Mouse (Mus musculus): ENCODE results near the gene Itgav. TPM values are rescaled to one million over a fixed set of nuclear protein-coding genes. Genes with fewer than 3 reads are reported as not detected.

Itgav gene
- polyA plus RNA-seq, 2 experiments from 2014 or later: 46.8 to 71.6 TPM

GRCm38 (mm10) chr2:83816147-83816546 lies 92.0 kb downstream of the Itgav start:
- no peak for ATAC-seq

DNA sequence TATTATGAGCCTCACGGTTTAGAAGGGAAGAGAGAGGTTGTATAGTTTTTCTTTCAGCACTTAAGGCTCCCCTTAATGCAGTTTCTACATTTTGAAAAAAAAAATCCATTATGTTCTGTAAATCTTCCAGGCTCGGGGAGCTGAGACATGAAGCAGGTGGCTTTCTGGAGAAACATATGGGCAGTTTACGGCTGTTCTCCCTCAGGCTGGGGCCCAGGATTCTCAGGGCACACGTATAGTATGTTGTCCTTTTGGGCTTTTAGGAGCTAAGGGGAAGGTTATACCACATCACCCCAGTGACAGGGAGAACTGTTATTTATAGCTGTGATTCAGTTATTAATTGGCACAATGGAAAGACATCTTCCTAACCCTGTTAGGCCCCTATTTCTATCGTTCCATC lies 101.0 kb downstream of the Itgav start:
- no peak for ATAC-seq

DNA sequence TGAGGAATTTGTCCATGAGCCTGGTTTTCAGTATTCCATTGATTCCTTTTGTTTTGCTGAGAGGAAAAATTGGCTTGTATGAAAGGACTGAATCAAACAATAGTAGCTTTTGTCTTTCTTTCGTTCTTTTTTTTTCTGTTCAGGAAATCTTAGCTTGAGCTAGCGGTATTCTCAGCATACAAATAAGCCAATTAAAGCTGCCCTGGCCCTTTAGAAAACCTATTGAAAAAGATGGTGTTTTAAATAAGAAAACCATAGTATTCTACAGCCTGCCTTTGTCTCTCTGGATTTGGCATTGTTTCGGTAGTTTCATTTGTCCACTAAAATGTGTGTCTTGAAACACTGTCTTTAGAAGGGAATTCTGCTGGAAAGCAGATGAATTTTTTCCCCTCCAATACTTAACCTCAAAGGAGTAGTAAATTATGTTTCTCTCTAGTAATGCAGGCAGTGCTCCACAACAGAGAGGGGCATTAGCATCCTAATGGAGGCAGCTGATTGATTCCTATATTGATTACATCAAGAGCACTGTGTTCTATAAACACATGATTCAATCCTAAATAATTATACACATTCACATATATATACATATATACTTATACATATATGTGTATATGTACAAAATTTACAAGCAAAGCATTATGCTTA lies 104.8 kb downstream of the Itgav start:
- ATAC-seq: no peak

DNA sequence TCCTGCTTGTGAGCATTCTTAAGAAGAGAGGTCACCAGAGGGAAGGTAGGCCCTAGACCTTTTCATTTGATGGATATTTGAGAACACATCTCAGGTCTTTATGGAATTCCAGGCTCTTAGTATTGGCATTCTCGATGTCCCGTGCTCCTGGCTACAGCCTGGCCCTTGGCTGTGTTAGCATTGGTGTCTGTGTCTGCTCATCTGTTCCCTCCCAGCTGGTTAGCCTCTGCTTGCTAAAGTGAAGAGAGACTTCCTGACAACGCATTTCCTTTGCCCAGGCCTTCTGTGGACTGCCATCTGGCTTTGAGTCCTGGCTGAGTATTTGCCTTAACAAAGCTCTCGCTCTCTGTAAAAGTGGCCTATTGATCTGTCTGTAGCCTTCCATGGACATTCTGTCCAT lies 108.7 kb downstream of the Itgav start:
- no peak for ATAC-seq

DNA sequence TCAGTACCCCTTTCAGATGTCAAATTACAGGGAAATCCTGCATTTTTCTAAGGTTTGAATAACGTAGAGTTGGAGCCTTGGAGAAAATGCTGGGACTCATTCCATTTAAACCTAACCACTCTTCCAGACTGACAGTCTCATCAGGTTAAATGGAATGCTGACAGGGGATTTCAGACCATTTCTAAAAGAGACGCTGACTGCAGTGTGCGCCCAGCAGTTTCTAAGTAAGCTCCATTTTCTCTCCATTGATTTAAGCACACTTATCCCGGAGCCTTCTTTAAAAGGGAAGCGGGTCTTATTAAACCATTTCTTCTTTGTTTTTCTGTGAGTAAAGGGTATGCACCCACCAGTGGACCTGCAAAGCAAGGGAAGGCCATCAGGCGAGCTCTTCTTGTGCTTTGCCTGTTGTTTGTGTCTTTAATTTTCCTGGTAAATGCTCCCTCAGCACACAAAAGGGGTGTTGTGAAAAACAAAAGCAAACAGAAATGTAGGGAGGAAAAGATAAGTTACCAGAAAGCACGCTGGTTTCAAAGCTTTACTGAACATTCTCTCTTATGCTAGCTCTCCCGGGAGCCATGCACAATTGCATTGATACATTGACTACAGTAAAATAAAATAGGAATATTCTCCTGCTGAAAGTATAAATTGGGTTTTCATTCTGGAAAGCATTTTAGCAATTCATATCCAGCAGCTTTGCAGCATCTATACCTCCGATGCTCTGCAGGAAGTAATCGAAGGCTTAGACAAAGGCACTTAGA lies 111.3 kb downstream of the Itgav start:
- ATAC-seq: no peak

DNA sequence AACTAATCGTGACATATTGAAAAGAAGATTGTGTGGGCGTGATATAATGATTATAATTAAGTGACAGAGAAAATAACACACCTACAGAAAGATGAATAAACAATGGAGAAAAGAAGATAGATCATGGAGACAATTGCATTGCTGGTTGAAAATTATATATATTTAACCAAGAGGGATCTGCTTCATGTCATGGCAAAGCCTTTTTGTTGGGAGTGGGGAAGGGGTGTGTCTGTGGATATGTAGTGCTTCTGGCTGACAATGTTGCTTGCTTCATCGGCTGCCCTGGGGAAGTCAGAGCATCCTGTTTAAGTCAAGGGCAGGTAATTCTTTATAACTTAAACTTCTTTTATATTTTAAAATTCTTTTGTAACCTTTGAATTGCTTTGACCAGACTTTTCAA lies 124.3 kb downstream of the Itgav start:
- no peak for ATAC-seq

DNA sequence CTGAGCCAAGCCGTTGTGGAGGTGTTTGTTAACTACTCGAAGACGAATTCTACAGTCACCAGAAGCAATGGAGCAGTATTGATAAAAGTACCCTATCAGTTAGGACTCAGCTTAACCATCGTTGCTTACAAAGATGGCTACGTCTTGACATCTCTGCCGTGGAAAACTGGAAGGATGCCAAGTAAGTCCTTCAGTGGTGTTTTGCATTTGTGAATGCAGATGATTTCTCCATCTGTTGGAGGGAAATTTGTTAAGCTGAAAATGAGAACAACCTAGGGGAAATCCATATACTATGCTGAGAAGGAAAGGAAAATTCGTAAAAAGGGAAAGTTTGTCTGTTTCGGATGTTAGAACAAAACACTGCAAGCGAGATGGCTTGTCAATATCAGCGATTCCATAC lies 129.2 kb downstream of the Itgav start:
- no peak for ATAC-seq

GRCm38 (mm10) chr2:83856236-83856635 lies 132.0 kb downstream of the Itgav start:
- ATAC-seq: no peak

Other genes with a start within 250 kb of the Itgav start
- gene Zc3h15, start 80.0 kb upstream of the Itgav start, polyA plus RNA-seq (2017; shearing (Covaris generic)): 100 to 1,000 TPM in 1 of 2 experiments, 10 to 100 TPM in 1; 83.6 to 124 TPM
- under 1 TPM; 0.34 to 0.50 TPM for gene Fam171b, start 88.2 kb downstream of the Itgav start, polyA plus RNA-seq (2017; shearing (Covaris generic))
- gene Zswim2, start 216.8 kb downstream of the Itgav start, polyA plus RNA-seq (2017; shearing (Covaris generic)): not detected
- gene Gm13698, start 231.3 kb downstream of the Itgav start, polyA plus RNA-seq (2017; shearing (Covaris generic)): not detected
- gene Gm13693, start 237.1 kb downstream of the Itgav start, polyA plus RNA-seq (2017; shearing (Covaris generic)): not detected
- gene Gm13695, start 242.9 kb downstream of the Itgav start, polyA plus RNA-seq (2017; shearing (Covaris generic)): not detected
- gene Gm13696, start 248.7 kb downstream of the Itgav start, polyA plus RNA-seq (2017; shearing (Covaris generic)): not detected